Mouse (Mus musculus) intestine, embryonic 16.5 days (tissue): Measurements from ENCODE around the gene C330021F23Rik. TPM values are rescaled to one million over a fixed set of nuclear protein-coding genes. Genes with fewer than 3 reads are reported as not detected.

Experiments used
- ATAC-seq: fragments of 200-750 bp; cut with Nextera tagmentation; 2 replicates; pipeline ENCODE4 v1.8.0; 2017; ENCODE audit warnings: moderate TSS enrichment, moderate library complexity
- H3K27ac ChIP-seq: fragments of 300-500 bp; sonication (generic); 2 replicates; pipeline ENCODE4 v1.5.1; 2014; ENCODE audit warnings: mild to moderate bottlenecking, low read length
- H3K27me3 ChIP-seq: fragments of 300-500 bp; sonication (generic); replicated peaks from 2 replicates; pipeline ENCODE4 v1.6.1; 2014; ENCODE audit warnings: low read length, control low read depth, mixed read lengths; ENCODE audit not compliant: control insufficient read depth, insufficient read depth
- H3K36me3 ChIP-seq: fragments of 300-500 bp; sonication (generic); 2 replicates; pipeline ENCODE4 v1.6.1; 2014; ENCODE audit warnings: low read length, control low read depth; ENCODE audit not compliant: control insufficient read depth, insufficient read depth
- H3K4me1 ChIP-seq: fragments of 300-500 bp; sonication (generic); 2 replicates; pipeline ENCODE4 v1.6.1; 2014; ENCODE audit warnings: low read length, control low read depth, mixed read lengths; ENCODE audit not compliant: control insufficient read depth, insufficient read depth
- H3K4me2 ChIP-seq: fragments of 300-500 bp; sonication (generic); 2 replicates; pipeline ENCODE4 v1.6.1; 2014; ENCODE audit warnings: low read depth, low read length, control low read depth
- H3K4me3 ChIP-seq: fragments of 300-500 bp; sonication (generic); 2 replicates; pipeline ENCODE4 v1.5.1; 2014; ENCODE audit warnings: mild to moderate bottlenecking, low read length
- H3K9ac ChIP-seq: fragments of 300-500 bp; sonication (generic); 2 replicates; pipeline ENCODE4 v1.6.1; 2014; ENCODE audit warnings: low read depth, low read length
- H3K9me3 ChIP-seq: fragments of 300-500 bp; sonication (generic); 2 replicates; pipeline ENCODE4 v1.6.1; 2016; ENCODE audit warnings: low read length, control low read depth; ENCODE audit not compliant: control insufficient read depth
- WGBS: fragments of 180-500 bp; shearing (Covaris S2); extraction: QIAGEN DNeasy Blood & Tissue Kit; methylation state at CpG from one replicate; pipeline ENCODE4 v1.1.7; 2014; 5-methylcytosine and 5-hydroxymethylcytosine counted together
- polyA plus RNA-seq: library from polyadenylated mRNA; unstranded; fragments of >200 nt; fragmentation: Nextera tagmentation; extraction: Ambion mirVana; gene quantifications from 2 replicates; pipeline ENCODE4 v1.2.1, GENCODE M21; 2015

Gene C330021F23Rik
- polyA plus RNA-seq, 1 experiment from 2014 or later: 5.7 TPM

DNA sequence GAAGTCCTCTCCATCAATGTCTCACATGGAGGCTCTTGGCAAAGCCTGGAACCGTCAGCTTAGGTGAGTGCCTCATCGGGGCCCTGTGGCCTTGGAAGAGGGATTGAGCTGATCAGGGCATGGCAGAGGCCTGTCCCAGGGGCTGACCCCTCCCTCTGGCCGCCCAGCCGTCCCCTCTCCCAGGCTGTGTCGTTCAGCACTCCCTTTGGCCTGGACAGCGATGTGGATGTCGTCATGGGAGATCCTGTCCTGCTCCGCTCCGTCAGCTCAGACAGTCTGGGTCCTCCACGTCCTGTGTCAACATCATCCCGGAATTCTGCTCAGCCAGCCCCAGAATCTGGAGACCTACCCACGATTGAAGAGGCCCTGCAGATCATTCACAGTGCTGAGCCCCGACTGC lies 35.6 kb downstream of the C330021F23Rik start:
- no peaks in the 10 kb centered on the region for H3K27me3 ChIP-seq
- H3K9ac ChIP-seq: no peak overlapping the region
- H3K36me3 ChIP-seq: no peaks in the 10 kb centered on the region
- no peaks in the 10 kb centered on the region for H3K9me3 ChIP-seq
- no peak overlapping the region for H3K4me3 ChIP-seq
- no peak overlapping the region for H3K4me2 ChIP-seq
- WGBS: 72% methylated on average over 13 of the region's 13 CpGs
- 0 out of 2 replicates have a peak, but pooled peaks cover 2% of the 10 kb centered on the region for H3K4me1 ChIP-seq
- H3K27ac ChIP-seq: no peak overlapping the region
- ATAC-seq: no peak

DNA sequence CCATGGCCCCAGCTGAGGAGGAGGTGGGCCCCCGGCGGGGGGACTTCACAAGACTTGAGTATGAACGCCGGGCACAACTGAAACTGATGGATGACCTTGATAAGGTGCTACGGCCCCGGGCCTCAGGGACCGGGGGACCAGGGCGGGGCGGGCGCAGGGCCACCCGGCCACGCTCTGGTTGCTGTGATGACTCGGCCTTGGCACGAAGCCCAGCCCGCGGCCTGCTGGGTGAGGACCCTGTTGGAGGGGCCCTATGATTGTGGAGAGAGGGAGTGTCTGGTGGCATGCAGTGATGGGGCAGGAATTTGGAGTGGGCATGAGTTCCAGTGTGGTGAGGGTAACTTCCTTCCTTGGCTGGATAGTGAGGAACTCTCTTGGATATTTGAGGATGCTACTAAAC lies 38.8 kb downstream of the C330021F23Rik start:
- 64% methylated on average over 16 of the region's 16 CpGs for WGBS
- peaks cover 15% of the 10 kb centered on the region for H3K36me3 ChIP-seq
- ATAC-seq: 0 out of 2 replicates have a peak, but pooled peaks have one; percentile 19
- no peak overlapping the region for H3K9ac ChIP-seq
- no peaks in the 10 kb centered on the region for H3K27me3 ChIP-seq
- H3K4me1 ChIP-seq: 0 out of 2 replicates have a peak, but pooled peaks cover 2% of the 10 kb centered on the region
- H3K27ac ChIP-seq: no peak overlapping the region
- H3K9me3 ChIP-seq: no peaks in the 10 kb centered on the region
- H3K4me2 ChIP-seq: no peak overlapping the region
- H3K4me3 ChIP-seq: no peak overlapping the region

DNA sequence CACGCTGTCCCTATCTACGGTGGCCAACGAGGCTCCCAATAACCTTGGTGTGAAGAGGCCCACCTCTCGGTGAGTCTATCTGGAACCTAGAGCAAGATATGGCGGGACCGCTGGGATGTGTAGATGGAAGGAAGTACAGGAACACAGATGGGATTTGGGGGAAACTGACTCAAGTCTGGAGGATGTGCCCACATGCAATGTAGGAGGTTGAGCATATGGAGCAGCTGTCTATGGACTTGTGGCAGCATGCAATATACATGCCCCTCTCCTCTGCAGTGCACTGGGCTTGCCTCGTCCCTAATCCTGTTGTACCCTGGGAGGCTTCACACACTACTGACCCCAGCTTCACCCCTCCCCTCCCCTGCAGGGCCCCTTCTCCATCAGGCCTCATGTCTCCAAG lies 40.0 kb downstream of the C330021F23Rik start:
- H3K4me1 ChIP-seq: 0 out of 2 replicates have a peak, but pooled peaks cover 2% of the 10 kb centered on the region
- H3K4me2 ChIP-seq: no peak overlapping the region
- no peak overlapping the region for H3K4me3 ChIP-seq
- H3K36me3 ChIP-seq: peaks cover 19% of the 10 kb centered on the region
- no peak for ATAC-seq
- H3K9ac ChIP-seq: no peak overlapping the region
- WGBS: 86% methylated on average over 7 of the region's 7 CpGs
- H3K27me3 ChIP-seq: no peaks in the 10 kb centered on the region
- no peak overlapping the region for H3K27ac ChIP-seq
- H3K9me3 ChIP-seq: no peaks in the 10 kb centered on the region

DNA sequence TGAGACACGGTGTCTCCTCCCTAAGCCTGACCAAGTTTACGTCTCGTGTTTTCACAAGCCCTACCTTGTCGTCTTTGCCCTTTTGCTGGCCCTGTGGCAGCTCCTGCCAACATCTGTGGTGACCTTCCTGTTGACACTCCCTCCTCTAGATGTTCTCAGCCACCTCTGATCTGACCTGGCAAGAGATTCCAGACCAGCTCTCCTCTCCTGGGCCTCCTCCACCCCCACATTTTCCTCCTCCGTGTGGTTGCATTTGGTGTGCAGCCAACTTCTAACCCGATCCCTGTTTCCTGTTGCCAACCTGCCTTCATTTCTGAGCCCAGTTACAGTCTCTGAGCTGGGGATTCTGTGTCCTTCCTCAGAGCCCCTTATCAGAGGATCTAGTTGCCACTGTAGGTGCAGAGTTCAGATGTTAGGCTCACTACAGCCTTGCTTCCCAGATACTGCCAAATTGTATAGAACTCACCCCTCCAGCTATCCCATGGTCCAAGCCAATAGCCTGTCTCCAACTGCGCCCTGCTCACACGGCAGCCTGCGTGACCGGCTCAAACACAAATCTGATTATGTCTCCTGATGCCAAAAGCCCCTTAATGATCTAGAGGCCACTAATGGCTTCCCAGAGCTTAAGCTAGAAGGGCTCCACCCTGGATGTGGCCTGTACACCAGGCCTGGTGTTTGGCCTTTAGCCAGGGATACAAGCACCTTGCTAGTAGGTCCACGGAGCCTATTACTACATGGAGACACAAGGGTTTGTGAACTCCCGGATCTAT lies 41.4 kb downstream of the C330021F23Rik start:
- Histone ChIP-seq H3K9ac (no peak overlapping the region), H3K27me3 (no peaks in the 10 kb centered on the region), H3K27ac (0 out of 2 replicates have a peak overlapping the region, but pooled peaks have one; percentile 24), H3K4me1 (0 out of 2 replicates have a peak, but pooled peaks cover 2% of the 10 kb centered on the region), H3K4me3 (no peak overlapping the region), H3K4me2 (no peak overlapping the region), H3K9me3 (no peaks in the 10 kb centered on the region), H3K36me3 (peaks cover 29% of the 10 kb centered on the region)
- ATAC-seq: no peak
- WGBS: 77% methylated on average over 12 of the region's 12 CpGs

DNA sequence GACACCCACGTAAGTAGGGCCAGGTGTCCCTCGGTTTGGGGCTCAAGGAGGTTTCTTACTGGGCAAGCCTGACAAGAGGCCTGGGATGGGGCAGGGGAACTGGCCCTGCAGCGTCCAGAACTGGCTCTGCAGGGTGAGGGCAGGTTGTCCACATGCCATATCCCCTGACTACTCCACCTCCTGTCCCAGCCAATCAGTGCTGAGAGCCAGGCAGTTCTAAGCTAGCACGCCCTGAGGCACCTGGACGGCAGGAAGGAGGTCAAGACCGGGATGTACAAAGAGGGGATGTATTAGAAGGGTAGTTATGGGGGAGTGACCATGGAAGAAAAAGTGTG lies 42.0 kb downstream of the C330021F23Rik start:
- Histone ChIP-seq H3K27ac (no peak overlapping the region), H3K9me3 (no peaks in the 10 kb centered on the region), H3K9ac (no peak overlapping the region), H3K36me3 (peaks cover 32% of the 10 kb centered on the region), H3K4me1 (0 out of 2 replicates have a peak, but pooled peaks cover 2% of the 10 kb centered on the region), H3K4me3 (no peak overlapping the region), H3K4me2 (no peak overlapping the region), H3K27me3 (no peaks in the 10 kb centered on the region)
- 71% methylated on average over 6 of the region's 6 CpGs for WGBS
- no peak for ATAC-seq

DNA sequence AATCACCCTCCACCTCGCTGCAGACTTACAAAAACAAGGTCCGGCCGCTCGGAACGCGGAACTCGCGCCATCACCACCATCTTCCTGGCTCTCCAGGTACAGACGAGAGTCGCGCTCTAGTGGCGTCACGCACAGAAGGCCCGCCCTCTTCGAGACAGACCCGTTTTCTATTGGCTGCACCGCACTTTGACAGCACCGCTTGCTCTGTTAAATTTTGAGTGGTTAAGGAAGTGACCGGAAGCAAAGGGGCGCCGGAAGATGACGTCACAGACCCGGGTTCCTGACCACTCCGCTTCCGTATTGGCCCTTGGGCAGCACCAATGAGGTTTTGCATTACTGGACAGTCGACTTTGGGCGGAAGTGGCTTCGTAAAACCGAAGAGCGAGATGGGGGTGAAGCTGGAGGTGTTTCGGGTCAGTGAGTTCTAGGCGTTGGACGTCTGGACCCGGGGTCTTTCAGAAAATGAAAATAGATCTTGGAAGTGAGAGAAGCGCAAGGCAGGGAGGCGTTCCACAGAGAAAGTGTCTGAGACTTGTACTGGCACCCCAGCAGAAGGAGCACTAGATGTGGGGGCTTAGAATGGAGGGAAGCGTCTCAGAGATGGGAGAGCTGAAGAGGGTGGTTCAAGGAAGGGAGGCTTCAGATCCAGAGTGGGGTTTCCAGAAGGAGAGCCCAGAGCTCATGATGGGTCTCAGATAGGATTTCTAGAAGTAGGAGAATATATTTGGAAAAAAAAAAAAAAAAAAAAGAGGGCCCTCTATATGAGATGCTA lies 53.6 kb downstream of the C330021F23Rik start, which contains the start of the genes Xab2 and Pet100:
Xab2 (minus strand) TSS at position 118 of the 772 bp plus-strand sequence.
Pet100 (plus strand) TSS at position 350 of the 772 bp plus-strand sequence.
- H3K36me3 ChIP-seq: peaks cover 13% of the 10 kb centered on the region
- H3K27me3 ChIP-seq: no peaks in the 10 kb centered on the region
- H3K4me2 ChIP-seq: peak within 1 kb of the TSS; percentile 80
- ATAC-seq: peak; percentile 99
- peak within 1 kb of the TSS; percentile 73 for H3K9ac ChIP-seq
- no peaks in the 10 kb centered on the region for H3K9me3 ChIP-seq
- no peak within 1 kb of the TSS for H3K27ac ChIP-seq
- H3K4me1 ChIP-seq: peaks cover 14% of the 10 kb centered on the region
- H3K4me3 ChIP-seq: peak within 1 kb of the TSS; percentile 66
- under 1% methylated on average over 37 of the region's 37 CpGs for WGBS

DNA sequence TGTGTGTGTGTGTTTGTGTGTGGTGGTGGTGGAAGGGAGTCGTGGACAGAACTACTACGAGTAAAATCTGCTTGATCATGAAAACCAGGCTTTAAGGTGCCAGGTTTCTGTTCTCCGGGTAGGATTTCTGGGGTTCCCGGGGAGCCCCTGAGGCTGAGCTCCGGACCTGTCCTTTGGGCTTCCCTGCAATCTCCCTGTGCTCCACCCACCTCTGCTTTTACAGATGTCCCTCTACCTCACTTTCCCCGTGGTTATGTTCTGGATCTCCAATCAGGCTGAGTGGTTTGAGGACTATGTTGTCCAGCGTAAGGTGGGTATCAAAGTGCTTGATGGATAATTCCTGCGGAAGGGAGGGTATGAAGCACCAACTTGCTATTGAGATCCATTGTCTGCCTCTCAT lies 54.3 kb downstream of the C330021F23Rik start:
- Histone ChIP-seq H3K27ac (no peak overlapping the region), H3K4me3 (peak overlapping the region; percentile 66), H3K4me1 (peaks cover 14% of the 10 kb centered on the region), H3K9me3 (no peaks in the 10 kb centered on the region), H3K36me3 (peaks cover 10% of the 10 kb centered on the region), H3K4me2 (peak overlapping the region; percentile 64), H3K27me3 (no peaks in the 10 kb centered on the region), H3K9ac (0 out of 2 replicates have a peak overlapping the region, but pooled peaks have one; percentile 73)
- no peak for ATAC-seq
- WGBS: 68% methylated on average over 8 of the region's 8 CpGs

DNA sequence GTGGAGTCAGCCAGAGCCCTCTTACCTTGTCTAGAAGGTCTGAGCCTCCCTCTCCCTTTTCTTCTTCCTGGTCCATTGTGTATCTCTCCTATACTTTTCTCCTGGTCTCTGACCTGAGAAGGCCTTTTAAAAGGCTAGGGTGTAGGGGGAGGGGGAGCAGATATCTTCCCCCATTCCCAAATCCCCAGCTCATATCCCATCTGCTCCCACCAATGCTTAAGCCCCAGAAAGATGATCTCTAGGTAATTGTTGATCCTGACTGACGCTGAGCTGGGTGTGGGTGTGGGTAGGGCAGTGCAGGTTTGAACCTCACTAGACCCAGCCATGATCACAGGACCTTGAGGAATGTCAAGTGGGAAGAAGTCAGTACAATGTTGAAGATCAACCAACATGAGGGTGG lies 57.7 kb downstream of the C330021F23Rik start, which contains the start of gene Pcp2:
Pcp2 (minus strand) TSS at position 101 of the 400 bp plus-strand sequence.
- no peak for ATAC-seq
- 70% methylated on average over 1 of the region's 1 CpGs for WGBS
- no peak within 1 kb of the TSS for H3K4me3 ChIP-seq
- H3K36me3 ChIP-seq: no peaks in the 10 kb centered on the region
- H3K27me3 ChIP-seq: no peaks in the 10 kb centered on the region
- H3K4me1 ChIP-seq: peaks cover 6% of the 10 kb centered on the region
- H3K27ac ChIP-seq: no peak within 1 kb of the TSS
- no peak within 1 kb of the TSS for H3K4me2 ChIP-seq
- no peaks in the 10 kb centered on the region for H3K9me3 ChIP-seq
- H3K9ac ChIP-seq: no peak within 1 kb of the TSS

DNA sequence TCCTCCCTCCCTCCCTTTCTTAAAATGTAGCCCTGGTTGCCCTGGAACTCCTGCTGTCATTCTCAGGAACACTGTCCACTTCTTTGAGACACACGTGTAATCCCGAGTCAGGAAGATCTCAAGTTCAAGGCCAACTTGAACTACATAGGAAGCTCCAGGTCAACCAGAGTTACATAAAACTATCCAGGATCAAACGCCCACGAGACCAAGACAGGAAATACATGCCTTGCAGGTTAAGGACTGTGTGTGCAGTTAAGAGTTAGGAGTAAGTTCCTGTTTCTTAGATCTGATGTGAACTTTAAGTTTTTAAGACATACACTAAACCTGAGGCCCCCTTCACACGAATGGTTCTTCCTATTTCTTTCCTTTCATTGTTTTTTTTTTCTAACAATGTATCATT lies 59.2 kb downstream of the C330021F23Rik start:
- Histone ChIP-seq H3K36me3 (no peaks in the 10 kb centered on the region), H3K9ac (no peak overlapping the region), H3K27ac (no peak overlapping the region), H3K9me3 (no peaks in the 10 kb centered on the region), H3K27me3 (no peaks in the 10 kb centered on the region), H3K4me3 (no peak overlapping the region), H3K4me1 (peaks cover 4% of the 10 kb centered on the region; the same call in 1 of the 2 replicates), H3K4me2 (no peak overlapping the region)
- WGBS: 56% methylated on average over 5 of the region's 5 CpGs
- no peak for ATAC-seq
